Mouse (Mus musculus) hindbrain, embryonic 12.5 days (tissue): ENCODE data around the gene Mindy4b-ps. TPM values are rescaled to one million over a fixed set of nuclear protein-coding genes. Genes with fewer than 3 reads are reported as not detected.

Experiments used
- ATAC-seq: fragments of 200-750 bp; cut with Nextera tagmentation; 2 replicates; pipeline ENCODE4 v1.8.0; 2017; ENCODE audit warnings: moderate TSS enrichment; ENCODE audit not compliant: low FRiP score
- H3K27ac ChIP-seq: fragments of 300-500 bp; sonication (generic); 2 replicates; pipeline ENCODE4 v1.5.1; 2016; ENCODE audit warnings: mild to moderate bottlenecking
- H3K27me3 ChIP-seq: fragments of 300-500 bp; sonication (generic); 2 replicates; pipeline ENCODE4 v1.6.1; 2016; ENCODE audit warnings: mild to moderate bottlenecking
- H3K36me3 ChIP-seq: fragments of 300-500 bp; sonication (generic); 2 replicates; pipeline ENCODE4 v1.6.1; 2016; ENCODE audit warnings: mild to moderate bottlenecking
- H3K4me1 ChIP-seq: fragments of 300-500 bp; sonication (generic); 2 replicates; pipeline ENCODE4 v1.6.1; 2016
- H3K4me2 ChIP-seq: fragments of 300-500 bp; sonication (generic); replicated peaks from 2 replicates; pipeline ENCODE4 v1.6.1; 2016; ENCODE audit warnings: mild to moderate bottlenecking
- H3K4me3 ChIP-seq: fragments of 300-500 bp; sonication (generic); 2 replicates; pipeline ENCODE4 v1.5.1; 2016; ENCODE audit warnings: mild to moderate bottlenecking
- H3K9ac ChIP-seq: fragments of 300-500 bp; sonication (generic); 2 replicates; pipeline ENCODE4 v1.6.1; 2016; ENCODE audit warnings: mild to moderate bottlenecking, moderate library complexity
- H3K9me3 ChIP-seq: fragments of 300-500 bp; sonication (generic); replicated peaks from 2 replicates; pipeline ENCODE4 v1.6.1; 2016; ENCODE audit warnings: mild to moderate bottlenecking
- WGBS: fragments of 180-500 bp; shearing (Covaris S2); methylation state at CpG from one replicate; pipeline ENCODE4 v1.1.7; 2016; 5-methylcytosine and 5-hydroxymethylcytosine counted together
- polyA plus RNA-seq: library from polyadenylated mRNA; unstranded; fragments of >200 nt; fragmentation: Nextera tagmentation; extraction: Ambion mirVana; gene quantifications from 2 replicates; pipeline ENCODE4 v1.2.1, GENCODE M21; 2016

Gene Mindy4b-ps
- polyA plus RNA-seq, 1 experiment from 2014 or later: not detected

GRCm38 (mm10) chr3:58814191-58814590, 7.9 kb downstream of the Mindy4b-ps start:
- ATAC-seq: no peak
- Histone ChIP-seq H3K27me3 (0 out of 2 replicates have a peak, but pooled peaks cover 5% of the 10 kb centered on the region), H3K4me3 (no peak overlapping the region), H3K4me1 (peaks cover 7% of the 10 kb centered on the region), H3K9me3 (no peaks in the 10 kb centered on the region), H3K9ac (no peak overlapping the region), H3K4me2 (no peak overlapping the region), H3K27ac (no peak overlapping the region), H3K36me3 (no peaks in the 10 kb centered on the region)
- WGBS: 93% methylated on average over 3 of the region's 3 CpGs

DNA sequence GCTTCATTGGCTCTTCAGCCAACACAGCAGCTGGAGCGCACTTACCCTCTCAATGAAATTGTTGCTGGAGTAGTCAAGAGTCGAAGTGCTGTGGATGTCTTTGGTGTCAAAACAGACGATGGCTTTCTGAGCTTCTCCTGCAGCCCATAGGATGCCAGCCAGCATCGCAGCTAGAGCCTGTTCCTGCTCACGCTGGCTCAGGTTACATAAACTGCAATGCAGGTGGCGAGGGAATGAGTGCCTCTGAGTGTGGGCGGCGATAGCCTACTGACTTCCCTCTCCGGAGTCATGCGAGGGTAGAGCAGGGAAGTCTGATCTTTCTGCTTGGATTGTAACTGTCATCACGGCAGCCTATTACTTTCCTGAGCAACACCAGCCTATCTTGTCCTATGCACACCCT, 11.8 kb downstream of the Mindy4b-ps start:
- Histone ChIP-seq H3K4me1 (no peaks in the 10 kb centered on the region), H3K4me2 (no peak overlapping the region), H3K9me3 (no peaks in the 10 kb centered on the region), H3K27ac (no peak overlapping the region), H3K36me3 (no peaks in the 10 kb centered on the region), H3K4me3 (no peak overlapping the region), H3K9ac (no peak overlapping the region), H3K27me3 (no peaks in the 10 kb centered on the region)
- WGBS: 68% methylated on average over 11 of the region's 11 CpGs
- ATAC-seq: no peak

DNA sequence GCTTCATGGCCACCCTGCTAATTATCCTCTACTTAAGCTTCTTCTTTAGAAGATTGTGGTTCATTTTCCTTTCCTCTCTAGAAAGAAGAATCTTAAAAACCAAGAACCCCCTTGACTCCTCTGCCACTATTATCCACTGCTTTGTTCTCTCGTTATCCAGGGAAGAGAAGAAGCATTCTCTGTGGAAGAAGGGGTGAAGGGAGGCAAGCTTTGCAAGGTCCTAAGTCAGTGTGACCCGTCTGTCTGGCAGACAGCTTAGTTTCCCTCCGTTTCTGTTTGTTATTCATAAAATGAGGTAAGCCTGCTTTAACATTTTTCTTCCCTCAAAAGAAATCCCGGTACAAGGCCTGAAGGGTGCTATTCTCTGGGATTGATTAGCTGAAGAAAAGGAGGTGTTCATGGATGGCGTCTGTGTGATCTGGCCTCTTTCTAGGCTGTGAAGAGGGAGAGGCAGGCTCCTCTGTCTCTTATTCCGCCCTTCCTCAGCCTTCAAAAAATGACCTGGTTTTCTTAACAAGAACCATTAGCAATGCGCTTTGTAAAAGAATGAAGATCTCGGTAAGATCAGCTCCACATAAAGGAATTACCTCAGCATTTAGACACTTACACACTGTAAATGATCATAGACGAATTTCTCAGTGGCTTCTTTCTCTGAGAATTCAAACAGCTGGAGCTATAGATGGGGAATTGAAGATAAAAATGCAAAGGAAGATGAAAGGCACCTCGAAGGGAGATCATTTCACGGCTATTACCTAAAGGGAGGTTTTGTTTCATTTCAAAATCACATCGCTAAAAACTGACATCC, 12.8 kb downstream of the Mindy4b-ps start:
- H3K36me3 ChIP-seq: no peaks in the 10 kb centered on the region
- no peak overlapping the region for H3K27ac ChIP-seq
- H3K9me3 ChIP-seq: no peaks in the 10 kb centered on the region
- no peak for ATAC-seq
- no peaks in the 10 kb centered on the region for H3K4me1 ChIP-seq
- no peak overlapping the region for H3K9ac ChIP-seq
- H3K27me3 ChIP-seq: no peaks in the 10 kb centered on the region
- 37% methylated on average over 12 of the region's 12 CpGs for WGBS
- no peak overlapping the region for H3K4me3 ChIP-seq
- no peak overlapping the region for H3K4me2 ChIP-seq

- Histone ChIP-seq H3K36me3 (no peaks in the 10 kb centered on the region), H3K9ac (no peak overlapping the region), H3K4me2 (no peak overlapping the region), H3K9me3 (no peaks in the 10 kb centered on the region), H3K27ac (no peak overlapping the region), H3K4me3 (no peak overlapping the region), H3K27me3 (no peaks in the 10 kb centered on the region), H3K4me1 (no peaks in the 10 kb centered on the region)
- WGBS: 93% methylated on average over 5 of the region's 5 CpGs
- no peak for ATAC-seq
These were observed 13.5 kb downstream of the Mindy4b-ps start for GRCm38 (mm10) chr3:58808636-58809035.

- H3K4me2 ChIP-seq: no peak overlapping the region
- WGBS: 87% methylated on average over 6 of the region's 6 CpGs
- ATAC-seq: no peak
These were observed 17.4 kb downstream of the Mindy4b-ps start for GRCm38 (mm10) chr3:58804745-58805144.

DNA sequence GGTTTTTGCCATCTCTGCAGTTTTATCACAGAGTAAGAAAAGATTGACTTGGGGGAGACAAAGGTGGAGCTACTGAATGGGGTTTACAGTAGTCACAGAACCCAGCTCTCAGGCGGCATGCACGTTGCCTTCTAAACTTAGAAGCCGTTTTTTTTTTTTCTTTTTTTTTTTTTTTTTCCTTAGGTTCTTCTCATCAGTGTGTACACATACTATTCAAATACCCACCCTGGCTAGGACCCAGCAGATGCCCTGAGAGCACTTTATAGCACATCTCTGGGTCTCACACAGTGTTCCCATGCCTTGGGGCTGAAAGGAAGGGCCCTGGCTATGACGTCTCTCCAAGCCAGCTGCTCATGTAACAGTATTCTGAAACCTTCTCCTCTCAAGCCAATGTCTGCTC, 23.4 kb downstream of the Mindy4b-ps start:
- 75% methylated on average over 4 of the region's 4 CpGs for WGBS
- Histone ChIP-seq H3K4me3 (no peak overlapping the region), H3K27me3 (no peaks in the 10 kb centered on the region), H3K4me2 (no peak overlapping the region), H3K27ac (no peak overlapping the region), H3K9me3 (no peaks in the 10 kb centered on the region), H3K36me3 (no peaks in the 10 kb centered on the region), H3K9ac (no peak overlapping the region), H3K4me1 (no peaks in the 10 kb centered on the region)
- ATAC-seq: no peak

More at GRCm38 (mm10) chr3:58804745-58805144, 17.4 kb downstream of the Mindy4b-ps start:
- no peaks in the 10 kb centered on the region for H3K9me3 ChIP-seq
- H3K4me1 ChIP-seq: no peaks in the 10 kb centered on the region
- no peaks in the 10 kb centered on the region for H3K36me3 ChIP-seq
- no peak overlapping the region for H3K4me3 ChIP-seq
- no peak overlapping the region for H3K9ac ChIP-seq
- H3K27me3 ChIP-seq: no peaks in the 10 kb centered on the region
- H3K27ac ChIP-seq: no peak overlapping the region

- no peak for ATAC-seq
- H3K27me3 ChIP-seq: no peaks in the 10 kb centered on the region
- H3K36me3 ChIP-seq: no peaks in the 10 kb centered on the region
- no peak overlapping the region for H3K4me3 ChIP-seq
- H3K27ac ChIP-seq: no peak overlapping the region
- no peaks in the 10 kb centered on the region for H3K4me1 ChIP-seq
- no peaks in the 10 kb centered on the region for H3K9me3 ChIP-seq
- no peak overlapping the region for H3K9ac ChIP-seq
- 71% methylated on average over 8 of the region's 8 CpGs for WGBS
- H3K4me2 ChIP-seq: no peak overlapping the region
These were observed 23.9 kb downstream of the Mindy4b-ps start for GRCm38 (mm10) chr3:58798245-58798644.

DNA sequence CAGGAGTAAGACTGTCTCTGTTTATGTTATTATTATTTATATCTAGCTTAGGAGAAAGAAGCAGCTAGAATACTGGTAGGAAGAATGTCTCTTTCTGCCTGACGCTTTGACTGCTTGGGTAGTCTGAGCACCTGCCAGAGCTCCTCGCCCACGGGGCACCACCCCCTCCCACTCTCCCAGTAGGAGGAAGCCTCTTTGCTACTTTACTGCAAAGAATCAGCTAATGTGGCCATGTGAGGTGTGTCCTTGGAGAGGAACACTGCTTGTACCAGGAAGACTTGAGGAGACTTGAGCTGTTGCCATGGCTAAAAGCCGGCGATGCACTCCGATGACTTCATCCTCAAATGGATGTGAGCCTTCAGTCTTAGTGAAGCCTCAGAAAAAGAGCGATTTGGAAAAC, 32.6 kb downstream of the Mindy4b-ps start:
- Histone ChIP-seq H3K4me1 (no peaks in the 10 kb centered on the region), H3K27ac (no peak overlapping the region), H3K4me3 (no peak overlapping the region), H3K9me3 (no peaks in the 10 kb centered on the region), H3K4me2 (no peak overlapping the region), H3K9ac (no peak overlapping the region), H3K36me3 (no peaks in the 10 kb centered on the region), H3K27me3 (no peaks in the 10 kb centered on the region)
- ATAC-seq: no peak
- WGBS: 76% methylated on average over 7 of the region's 7 CpGs

GRCm38 (mm10) chr3:58789033-58789432, 33.1 kb downstream of the Mindy4b-ps start:
- Histone ChIP-seq H3K4me3 (no peak overlapping the region), H3K9ac (no peak overlapping the region), H3K4me1 (no peaks in the 10 kb centered on the region), H3K27ac (no peak overlapping the region), H3K9me3 (no peaks in the 10 kb centered on the region), H3K4me2 (no peak overlapping the region), H3K36me3 (no peaks in the 10 kb centered on the region), H3K27me3 (no peaks in the 10 kb centered on the region)
- 73% methylated on average over 5 of the region's 5 CpGs for WGBS
- no peak for ATAC-seq

DNA sequence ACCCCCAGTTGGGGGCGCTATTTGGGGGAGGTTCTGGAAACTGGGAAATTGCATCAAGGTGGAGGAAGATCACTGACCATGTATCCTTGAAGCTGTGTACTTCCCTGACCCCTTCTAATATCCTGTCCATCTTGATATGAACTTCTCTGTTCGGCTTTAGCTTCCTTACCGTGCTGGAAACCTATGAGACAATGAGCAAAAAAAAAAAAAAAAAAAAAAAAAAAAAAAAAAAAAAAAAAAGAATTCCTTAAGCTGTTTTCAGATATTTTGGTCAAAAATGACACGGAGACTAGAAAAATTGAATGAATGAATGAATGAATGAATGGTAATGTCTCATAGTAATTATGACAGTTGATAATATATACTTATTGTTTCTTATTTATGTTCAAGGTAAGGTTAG, 35.6 kb downstream of the Mindy4b-ps start:
- Histone ChIP-seq H3K36me3 (no peaks in the 10 kb centered on the region), H3K27ac (no peak overlapping the region), H3K27me3 (no peaks in the 10 kb centered on the region), H3K9me3 (no peaks in the 10 kb centered on the region), H3K4me2 (no peak overlapping the region), H3K4me1 (no peaks in the 10 kb centered on the region), H3K4me3 (no peak overlapping the region), H3K9ac (no peak overlapping the region)
- ATAC-seq: no peak
- WGBS: 69% methylated on average over 4 of the region's 4 CpGs

- Histone ChIP-seq H3K4me1 (no peaks in the 10 kb centered on the region), H3K9ac (no peak overlapping the region), H3K4me2 (no peak overlapping the region), H3K36me3 (no peaks in the 10 kb centered on the region), H3K27ac (no peak overlapping the region), H3K9me3 (no peaks in the 10 kb centered on the region), H3K4me3 (no peak overlapping the region), H3K27me3 (no peaks in the 10 kb centered on the region)
- 28% methylated on average over 10 of the region's 10 CpGs for WGBS
- ATAC-seq: peak; percentile 52
These were observed 36.2 kb downstream of the Mindy4b-ps start for GRCm38 (mm10) chr3:58785863-58786262.

DNA sequence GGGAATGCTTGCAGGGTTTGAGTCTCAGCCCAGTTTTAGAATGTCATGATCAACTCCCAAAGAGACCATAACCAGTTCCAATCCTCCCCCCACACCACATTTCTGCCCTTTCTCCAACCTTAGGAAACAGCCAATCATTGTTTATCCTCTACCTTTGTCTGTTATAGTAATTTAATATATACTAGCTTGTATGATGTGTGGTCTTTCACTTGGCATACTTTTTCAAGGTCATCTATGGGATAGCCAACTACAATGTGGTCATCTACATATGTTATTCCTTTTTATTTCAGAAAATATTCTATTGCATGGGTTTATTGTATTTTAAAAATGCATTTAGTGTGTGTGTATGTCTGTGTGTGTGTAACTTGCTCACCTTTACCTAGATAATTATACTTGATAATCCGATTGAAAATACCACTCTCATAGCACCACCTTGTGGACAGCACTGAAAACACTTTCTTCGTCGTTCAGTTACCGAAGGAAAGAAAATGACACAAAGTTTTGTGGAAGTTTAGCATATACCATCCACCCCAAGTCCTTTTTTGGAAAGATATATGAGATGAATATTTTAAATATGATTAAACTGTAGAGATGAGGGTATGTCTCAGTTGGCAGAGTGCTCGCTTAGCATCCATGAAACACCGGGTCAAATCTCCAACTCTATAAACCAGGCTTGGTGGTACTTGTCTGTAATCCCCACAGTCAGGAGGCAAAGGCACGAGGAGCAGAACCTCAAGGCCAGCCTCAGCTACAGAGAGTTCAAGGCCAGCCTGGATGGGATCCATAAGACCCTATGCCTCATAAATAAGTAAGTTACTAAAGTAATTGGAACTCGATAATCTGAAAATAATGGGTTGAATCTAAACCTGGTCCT, 37.7 kb downstream of the Mindy4b-ps start:
- no peaks in the 10 kb centered on the region for H3K9me3 ChIP-seq
- no peaks in the 10 kb centered on the region for H3K36me3 ChIP-seq
- 35% methylated on average over 8 of the region's 8 CpGs for WGBS
- H3K27me3 ChIP-seq: no peaks in the 10 kb centered on the region
- no peak overlapping the region for H3K4me3 ChIP-seq
- H3K9ac ChIP-seq: no peak overlapping the region
- no peak for ATAC-seq
- no peak overlapping the region for H3K4me2 ChIP-seq
- no peak overlapping the region for H3K27ac ChIP-seq
- H3K4me1 ChIP-seq: no peaks in the 10 kb centered on the region
